Comparison of ENCODE assay signal across 12 mouse cellular contexts in the genomic region with DNA sequence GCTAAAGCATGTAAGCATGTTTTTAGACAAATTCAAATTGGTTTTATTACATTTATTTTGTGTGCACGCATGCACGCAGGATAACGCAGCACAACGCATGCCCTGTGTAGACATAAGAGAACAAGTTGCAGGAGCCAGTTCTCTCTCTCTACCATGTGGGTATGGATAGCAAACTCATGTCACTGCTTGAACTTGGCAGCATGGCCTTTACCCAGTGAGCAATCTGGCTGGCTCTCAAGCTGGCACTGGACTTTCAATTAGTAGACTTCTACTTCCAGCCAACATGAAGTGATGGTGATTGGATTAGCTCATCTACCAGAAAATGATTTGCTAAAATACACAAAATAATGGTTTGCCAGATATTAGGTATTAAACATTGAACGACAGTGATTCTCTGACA. TPM values are rescaled to one million over a fixed set of nuclear protein-coding genes. Genes with fewer than 3 reads are reported as not detected.
A peak's percentile ranks its signal among the peaks of the same experiment; 100 is the strongest.
DNase-seq lines count a peak whose midpoint lies in the region; ATAC-seq and TF ChIP-seq lines count a peak whose summit lies in the region.
"Had no signal": no experiment of that assay in that cellular context is flagged by ENCODE, and none has a peak within 500 bp of the region (broad histone marks: within the 10 kb centered on the region; RNA-seq: fewer than 3 reads in every experiment).

No protein-coding gene starts in this region.

- peak; percentile 30 to 61 for DNase-seq in heart, adult 2 months
- peak; percentile 66 for DNase-seq in Muller cell, postnatal 12 days (ENCODE audit: inconsistent ontology term)
- peak; percentile 43 for DNase-seq in adrenal gland, postnatal 25 days
- DNase-seq in cerebellum, postnatal 14 days = peak; percentile 95 to 97
- no peak for DNase-seq in ovary, postnatal 36 days (ENCODE audit: low spot score)
- DNase-seq: spleen, adult 18-20 months had no signal

- 68% methylated on average over 5 of the region's 5 CpGs for WGBS in heart, adult 2 months
- WGBS in heart, embryonic 11.5 days (ENCODE audit: insufficient replicate concordance) = 97% methylated on average over 5 of the region's 5 CpGs

- no peak for TF ChIP-seq CTCF in heart, adult 2 months (IDR thresholded peaks at IDR 0.05)

- peaks cover 2% of the 10 kb centered on the region for H3K36me3 ChIP-seq in heart, adult 2 months (ENCODE audit: control insufficient read depth, insufficient read depth, low read length)
- peaks cover 10% of the 10 kb centered on the region for H3K36me3 ChIP-seq in heart, embryonic 11.5 days (ENCODE audit: control insufficient read depth, insufficient read depth, low read length)

- H3K4me2 ChIP-seq in heart, embryonic 11.5 days = no peak overlapping the region
- H3K4me2 ChIP-seq: embryonic facial prominence, embryonic 13.5 days; kidney, embryonic 15.5 days had no signal

- H3K4me3 ChIP-seq in heart, adult 2 months = no peak overlapping the region
- H3K4me3 ChIP-seq in heart, embryonic 11.5 days (ENCODE audit: low read depth, low read length) = no peak overlapping the region
- H3K4me3 ChIP-seq: embryonic facial prominence, embryonic 13.5 days; kidney, embryonic 15.5 days had no signal

- no peak for TF ChIP-seq POLR2A in heart, adult 2 months (IDR thresholded peaks at IDR 0.05; ENCODE audit: insufficient read depth, low read depth, low read length)

- TF ChIP-seq EP300 in heart, adult 2 months (IDR thresholded peaks at IDR 0.05; ENCODE audit: insufficient read depth, low read depth, low read length) = no peak

- no peaks in the 10 kb centered on the region for H3K27me3 ChIP-seq in heart, adult 2 months (ENCODE audit: control insufficient read depth, insufficient read depth, low read length)
- H3K27me3 ChIP-seq in heart, embryonic 11.5 days (ENCODE audit: control insufficient read depth, insufficient read depth, low read length) = no peaks in the 10 kb centered on the region
- H3K27me3 ChIP-seq: CH12.LX; embryonic facial prominence, embryonic 13.5 days; kidney, embryonic 15.5 days had no signal

- no peak overlapping the region for H3K9ac ChIP-seq in heart, adult 2 months (ENCODE audit: low read depth, low read length)
- H3K9ac ChIP-seq in heart, embryonic 11.5 days (ENCODE audit: low read depth, low read length) = no peak overlapping the region
- H3K9ac ChIP-seq: embryonic facial prominence, embryonic 13.5 days; kidney, embryonic 15.5 days had no signal

- H3K4me1 ChIP-seq in heart, adult 2 months (ENCODE audit: control insufficient read depth, insufficient read depth, low read length) = no peaks in the 10 kb centered on the region
- no peaks in the 10 kb centered on the region for H3K4me1 ChIP-seq in heart, embryonic 11.5 days (ENCODE audit: control insufficient read depth, insufficient read depth, low read length)
- H3K4me1 ChIP-seq: embryonic facial prominence, embryonic 13.5 days; kidney, embryonic 15.5 days had no signal

- intact Hi-C loops in heart, adult 2 months (cut with DNase I) = no loop called here

- no peak for ATAC-seq in heart, embryonic 11.5 days (replicated peaks; ENCODE audit: insufficient number of reproducible peaks, low FRiP score, low TSS enrichment)
- ATAC-seq in megakaryocyte progenitor cell, adult 5-6 weeks (replicated peaks; ENCODE audit: poor library complexity) = no peak
- ATAC-seq: forebrain, embryonic 16.5 days had no signal

- no peaks in the 10 kb centered on the region for H3K79me2 ChIP-seq in heart, adult 2 months (replicated peaks; ENCODE audit: control insufficient read depth, insufficient read depth, low read length)

- no peaks in the 10 kb centered on the region for H3K9me3 ChIP-seq in heart, embryonic 11.5 days (replicated peaks; ENCODE audit: control insufficient read depth, low read length)
- H3K9me3 ChIP-seq: embryonic facial prominence, embryonic 13.5 days; kidney, embryonic 15.5 days had no signal

- no peak overlapping the region for H3K27ac ChIP-seq in heart, adult 2 months
- H3K27ac ChIP-seq in heart, embryonic 11.5 days (ENCODE audit: low read depth, low read length) = no peak overlapping the region
- H3K27ac ChIP-seq: embryonic facial prominence, embryonic 13.5 days; kidney, embryonic 15.5 days had no signal

RNA-seq across cellular contexts. Expression of a gene that starts 21.6 kb away (rescaled TPM):
- 10 to 100 TPM; 49.2 to 57.9 TPM for total RNA-seq in heart, adult 2 months (2021)
- polyA plus RNA-seq in heart, adult 2 months (2012; rRNA removed) = 2.8 and 7.6 TPM in 2 replicates
- polyA plus RNA-seq in heart, embryonic 11.5 days (2014; fragmentation: Nextera tagmentation; extraction: Ambion mirVana) = 17.8 and 19.4 TPM in 2 replicates
- 98.2 and 110 TPM in 2 replicates for total RNA-seq in adrenal gland, postnatal 25 days (2021)
- 68.6 TPM in 2 replicates for total RNA-seq in megakaryocyte progenitor cell, adult 5-6 weeks (2015)
- 8.0 and 17.6 TPM in 2 replicates for total RNA-seq in megakaryocyte progenitor cell, adult 5-6 weeks (2017)

RNA-seq across cellular contexts. Expression of a gene that starts 35.0 kb away (rescaled TPM):
- total RNA-seq in heart, adult 2 months (2021) = 10 to 100 TPM; 68.6 to 77.1 TPM
- 18.2 and 33.0 TPM in 2 replicates for polyA plus RNA-seq in heart, adult 2 months (2012; rRNA removed)
- 66.8 and 70.3 TPM in 2 replicates for polyA plus RNA-seq in heart, embryonic 11.5 days (2014; fragmentation: Nextera tagmentation; extraction: Ambion mirVana)
- 86.3 and 89.7 TPM in 2 replicates for total RNA-seq in adrenal gland, postnatal 25 days (2021)
- 82.6 and 87.7 TPM in 2 replicates for total RNA-seq in megakaryocyte progenitor cell, adult 5-6 weeks (2015)
- total RNA-seq in megakaryocyte progenitor cell, adult 5-6 weeks (2017) = 31.9 and 37.4 TPM in 2 replicates

RNA-seq across cellular contexts. Expression of a gene that starts 40.6 kb away (rescaled TPM):
- 1 to 10 TPM; 1.8 to 3.1 TPM for total RNA-seq in heart, adult 2 months (2021)
- polyA plus RNA-seq in heart, adult 2 months (2012; rRNA removed) = 0.98 and 2.0 TPM in 2 replicates
- 0.21 and 0.27 TPM in 2 replicates for polyA plus RNA-seq in heart, embryonic 11.5 days (2014; fragmentation: Nextera tagmentation; extraction: Ambion mirVana)
- total RNA-seq in adrenal gland, postnatal 25 days (2021) = 4.4 and 4.6 TPM in 2 replicates
- total RNA-seq in megakaryocyte progenitor cell, adult 5-6 weeks (2015) = not detected in 2 replicates
- total RNA-seq in megakaryocyte progenitor cell, adult 5-6 weeks (2017) = under 0.01 TPM in 1 of 2 replicates, not detected in the other
